In genomic region chr5:3341111-3341911, GRCm38 (mm10) we compare ENCODE assay signal across 8 mouse cellular contexts. TPM values are rescaled to one million over a fixed set of nuclear protein-coding genes. Genes with fewer than 3 reads are reported as not detected.
DNase-seq lines count a peak whose midpoint lies in the region; ATAC-seq lines count a peak whose summit lies in the region.

Gene Cdk6 (plus strand): TSS chr5:3341485.

- H3K9ac ChIP-seq in hindbrain, embryonic 14.5 days: peak within 1 kb of the TSS; percentile 60

- peaks cover 28% of the 10 kb centered on the region for H3K27me3 ChIP-seq in hindbrain, embryonic 14.5 days (ENCODE audit: control insufficient read depth, insufficient read depth, low read length)
- H3K27me3 ChIP-seq in megakaryocyte, embryonic 14.5 days (replicated peaks): no peaks in the 10 kb centered on the region

- peak within 1 kb of the TSS; percentile 94 for H3K4me2 ChIP-seq in hindbrain, embryonic 14.5 days (replicated peaks)

- ATAC-seq in hindbrain, embryonic 14.5 days (ENCODE audit: low FRiP score): peak; percentile 32

- H3K4me1 ChIP-seq in hindbrain, embryonic 14.5 days (replicated peaks; ENCODE audit: control insufficient read depth, insufficient read depth, low read length): peaks cover 13% of the 10 kb centered on the region; the same call in 1 of the 2 replicates
- H3K4me1 ChIP-seq in megakaryocyte, embryonic 14.5 days: peaks cover 3% of the 10 kb centered on the region; the same call in 1 of the 2 replicates

- H3K4me3 ChIP-seq in hindbrain, embryonic 14.5 days (replicated peaks; ENCODE audit: low read length): peak within 1 kb of the TSS; percentile 50
- peak within 1 kb of the TSS; percentile 97 for H3K4me3 ChIP-seq in megakaryocyte, embryonic 14.5 days (replicated peaks)

- H3K36me3 ChIP-seq in hindbrain, embryonic 14.5 days (replicated peaks; ENCODE audit: control insufficient read depth, insufficient read depth): no peaks in the 10 kb centered on the region
- H3K36me3 ChIP-seq in megakaryocyte, embryonic 14.5 days (replicated peaks; ENCODE audit: low read length): no peaks in the 10 kb centered on the region

- under 1% methylated on average over 58 of the region's 59 CpGs for WGBS in hindbrain, embryonic 14.5 days

- H3K9me3 ChIP-seq in hindbrain, embryonic 14.5 days (ENCODE audit: control insufficient read depth, low read length): no peaks in the 10 kb centered on the region
- H3K9me3 ChIP-seq in megakaryocyte, embryonic 14.5 days: no peaks in the 10 kb centered on the region

- peak; percentile 66 for DNase-seq in NIH3T3 (ENCODE audit: low read depth)
- DNase-seq in cerebellum, postnatal 14 days: peak; percentile 32 to 33
- peak; percentile 8 to 38 for DNase-seq in frontal cortex, postnatal 36 days (ENCODE audit: low spot score in 2 of 2)
- no peak for DNase-seq in hindbrain, embryonic 14.5 days (ENCODE audit: low spot score)
- DNase-seq in left cerebral cortex, adult 8-10 months (ENCODE audit: low spot score in 2 of 2): peak; percentile 6 to 9
- peak; percentile 36 to 39 for DNase-seq in right cerebral cortex, postnatal 10 days (ENCODE audit: low spot score in 2 of 2)
- no peak for DNase-seq in c-Kit-positive CD71-positive TER-119-positive erythroid progenitor cells, embryonic 14.5 days (ENCODE audit: low spot score)

- no peak within 1 kb of the TSS; the same call in 1 of the 2 replicates for H3K27ac ChIP-seq in hindbrain, embryonic 14.5 days

RNA-seq across cellular contexts. Expression of gene Cdk6, which starts in this region (rescaled TPM):
- polyA plus RNA-seq in hindbrain, embryonic 14.5 days (2014; fragmentation: Nextera tagmentation; extraction: Ambion mirVana): 11.8 and 14.8 TPM in 2 replicates
- total RNA-seq in left cerebral cortex, adult 8-10 months (2022): 1 to 10 TPM; 2.4 to 6.4 (median 3.8) TPM
- polyA plus RNA-seq in megakaryocyte, embryonic 14.5 days (2012; ENCODE audit: insufficient read depth, low replicate concordance): 6.8 and 9.5 TPM in 2 replicates

Comparison
In these comparisons a context has a peak if more than half of its experiments do, and no peak if none do; other contexts are left out.
1. DNase-seq: peak in NIH3T3 (single experiment), cerebellum, postnatal 14 days (2 of 2), frontal cortex, postnatal 36 days (2 of 2), left cerebral cortex, adult 8-10 months (2 of 2) and right cerebral cortex, postnatal 10 days (2 of 2); none in hindbrain, embryonic 14.5 days (single experiment) and c-Kit-positive CD71-positive TER-119-positive erythroid progenitor cells, embryonic 14.5 days (single experiment).